Mouse (Mus musculus) brain, embryonic 14.5 days (tissue): Measurements from ENCODE around the gene Plekhg3.

ENCODE experiments used
- CTCF ChIP-seq: fragments of 200-500 bp; IDR thresholded peaks from 2 replicates; pipeline ENCODE4 v1.5.1; 2012; ENCODE audit warnings: inconsistent platforms, mild to moderate bottlenecking, moderate library complexity, borderline replicate concordance; ENCODE audit not compliant: insufficient read depth, insufficient read length; ENCODE audit errors: extremely low read depth
- POLR2A ChIP-seq: fragments of 200-500 bp; IDR thresholded peaks from 2 replicates; pipeline ENCODE4 v1.6.1; 2012; ENCODE audit warnings: mild to moderate bottlenecking, inconsistent platforms, borderline replicate concordance; ENCODE audit not compliant: poor library complexity, insufficient read depth, insufficient read length, severe bottlenecking; ENCODE audit errors: extremely low read depth

DNA sequence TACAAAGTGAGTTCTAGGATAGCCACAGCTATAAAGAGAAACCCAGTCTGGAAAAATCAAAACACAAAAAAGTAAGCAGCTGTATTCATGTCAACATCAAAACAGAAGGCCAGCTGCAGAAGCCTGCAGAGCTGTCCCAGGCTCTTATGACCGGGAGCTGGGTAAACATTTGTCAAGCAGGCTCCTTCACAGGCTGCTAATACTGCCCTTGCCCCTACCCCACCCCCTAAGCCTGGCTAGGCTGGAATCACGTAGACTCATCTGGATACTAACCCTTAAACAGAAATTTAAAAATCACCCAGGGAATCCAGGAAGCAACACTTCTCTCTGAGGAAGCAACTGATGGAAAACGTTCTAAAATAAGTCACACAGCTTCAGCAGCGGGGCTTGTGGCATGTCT lies 45.8 kb upstream of the Plekhg3 start:
- TF ChIP-seq CTCF (no peak), POLR2A (no peak)
